Mouse (Mus musculus) lung, embryonic 15.5 days (tissue): ENCODE measurements around the gene Chrdl2. TPM values are rescaled to one million over a fixed set of nuclear protein-coding genes. Genes with fewer than 3 reads are reported as not detected.

Experiments
- ATAC-seq: fragments of 200-750 bp; cut with Nextera tagmentation; 2 replicates; pipeline ENCODE4 v1.8.0; 2017; ENCODE audit warnings: moderate number of reproducible peaks, borderline replicate concordance; ENCODE audit not compliant: low FRiP score, low TSS enrichment; ENCODE audit errors: extremely low read depth
- H3K27ac ChIP-seq: fragments of 300-500 bp; sonication (generic); 2 replicates; pipeline ENCODE4 v1.5.1; 2015; ENCODE audit warnings: moderate library complexity, mild to moderate bottlenecking, inconsistent platforms
- H3K27me3 ChIP-seq: fragments of 300-500 bp; sonication (generic); 2 replicates; pipeline ENCODE4 v1.6.1; 2015; ENCODE audit warnings: inconsistent platforms
- H3K36me3 ChIP-seq: fragments of 300-500 bp; sonication (generic); 2 replicates; pipeline ENCODE4 v1.6.1; 2015; ENCODE audit warnings: inconsistent platforms
- H3K4me1 ChIP-seq: fragments of 300-500 bp; sonication (generic); 2 replicates; pipeline ENCODE4 v1.6.1; 2015; ENCODE audit warnings: inconsistent platforms
- H3K4me2 ChIP-seq: fragments of 300-500 bp; sonication (generic); 2 replicates; pipeline ENCODE4 v1.6.1; 2015; ENCODE audit warnings: inconsistent platforms, mild to moderate bottlenecking, moderate library complexity
- H3K4me3 ChIP-seq: fragments of 300-500 bp; sonication (generic); 2 replicates; pipeline ENCODE4 v1.5.1; 2015; ENCODE audit warnings: mild to moderate bottlenecking, inconsistent platforms
- H3K9ac ChIP-seq: fragments of 300-500 bp; sonication (generic); 2 replicates; pipeline ENCODE4 v1.6.1; 2015; ENCODE audit warnings: inconsistent platforms
- H3K9me3 ChIP-seq: fragments of 300-500 bp; sonication (generic); 2 replicates; pipeline ENCODE4 v1.6.1; 2016; ENCODE audit warnings: inconsistent platforms
- WGBS: fragments of 180-500 bp; shearing (Covaris S2); methylation state at CpG from one replicate; pipeline ENCODE4 v1.1.7; 2015; 5-methylcytosine and 5-hydroxymethylcytosine counted together
- polyA plus RNA-seq: library from polyadenylated mRNA; unstranded; fragments of >200 nt; fragmentation: Nextera tagmentation; extraction: Ambion mirVana; gene quantifications from 2 replicates; pipeline ENCODE4 v1.2.1, GENCODE M21; 2015

Chrdl2 gene
- polyA plus RNA-seq, 1 experiment from 2014 or later = not detected

- Histone ChIP-seq H3K4me2 (no peak overlapping the region), H3K27me3 (no peaks in the 10 kb centered on the region; the same call in 1 of the 2 replicates), H3K27ac (no peak overlapping the region), H3K9ac (no peak overlapping the region), H3K9me3 (no peaks in the 10 kb centered on the region), H3K4me3 (no peak overlapping the region), H3K4me1 (no peaks in the 10 kb centered on the region), H3K36me3 (no peaks in the 10 kb centered on the region)
- no peak for ATAC-seq
- 63% methylated on average over 8 of the region's 8 CpGs for WGBS
Measured at GRCm38 (mm10) chr7:99990990-99991707, 14.8 kb upstream of the Chrdl2 start.

DNA sequence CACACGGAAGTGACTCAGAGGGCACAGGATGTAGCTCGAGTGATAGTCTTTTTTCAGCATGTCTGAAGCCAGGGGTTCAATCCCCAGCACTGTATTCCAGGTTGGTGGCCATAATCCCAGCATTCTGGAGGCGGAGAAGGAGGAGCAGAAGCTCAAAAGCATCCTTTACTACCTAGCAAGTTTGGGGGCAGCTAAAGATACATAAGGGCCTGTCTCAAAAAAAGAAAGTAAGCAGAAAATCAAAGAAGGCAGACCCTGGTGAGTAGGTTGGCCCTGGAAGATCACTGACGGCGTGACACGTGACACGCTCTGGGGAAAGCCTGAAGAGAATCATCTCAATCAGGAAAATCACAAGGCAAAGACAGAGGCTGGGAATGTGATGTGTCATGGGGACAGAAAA, 12.8 kb upstream of the Chrdl2 start:
- no peak for ATAC-seq
- 81% methylated on average over 7 of the region's 7 CpGs for WGBS
- Histone ChIP-seq H3K36me3 (no peaks in the 10 kb centered on the region), H3K27me3 (no peaks in the 10 kb centered on the region; the same call in 1 of the 2 replicates), H3K9me3 (no peaks in the 10 kb centered on the region), H3K27ac (no peak overlapping the region), H3K4me1 (no peaks in the 10 kb centered on the region), H3K4me2 (no peak overlapping the region), H3K9ac (no peak overlapping the region), H3K4me3 (no peak overlapping the region)

DNA sequence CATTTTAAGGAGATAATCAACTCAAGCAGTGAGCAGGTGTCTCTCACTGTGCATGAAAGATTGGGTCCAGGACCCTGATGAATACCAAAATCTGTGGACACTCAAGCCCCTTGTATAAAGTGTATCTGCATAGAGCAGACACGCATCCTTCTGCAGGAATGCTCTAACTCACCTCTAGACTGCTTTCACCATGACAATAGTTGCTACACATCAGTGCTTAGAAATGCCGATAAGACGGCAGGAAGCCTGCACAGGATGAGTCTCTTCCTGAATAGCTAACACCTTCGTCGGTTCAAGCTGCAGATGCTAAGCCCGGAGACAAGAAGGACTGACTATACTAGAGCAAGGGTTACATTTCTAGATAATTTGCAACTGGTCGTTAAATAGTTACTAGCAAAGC, 10.8 kb upstream of the Chrdl2 start:
- H3K4me2 ChIP-seq = no peak overlapping the region
- no peak overlapping the region for H3K4me3 ChIP-seq
- no peak overlapping the region for H3K27ac ChIP-seq
- no peak overlapping the region for H3K9ac ChIP-seq
- 64% methylated on average over 7 of the region's 7 CpGs for WGBS
- ATAC-seq = no peak
- no peaks in the 10 kb centered on the region for H3K36me3 ChIP-seq
- H3K9me3 ChIP-seq = no peaks in the 10 kb centered on the region
- H3K4me1 ChIP-seq = no peaks in the 10 kb centered on the region
- no peaks in the 10 kb centered on the region; the same call in 1 of the 2 replicates for H3K27me3 ChIP-seq

DNA sequence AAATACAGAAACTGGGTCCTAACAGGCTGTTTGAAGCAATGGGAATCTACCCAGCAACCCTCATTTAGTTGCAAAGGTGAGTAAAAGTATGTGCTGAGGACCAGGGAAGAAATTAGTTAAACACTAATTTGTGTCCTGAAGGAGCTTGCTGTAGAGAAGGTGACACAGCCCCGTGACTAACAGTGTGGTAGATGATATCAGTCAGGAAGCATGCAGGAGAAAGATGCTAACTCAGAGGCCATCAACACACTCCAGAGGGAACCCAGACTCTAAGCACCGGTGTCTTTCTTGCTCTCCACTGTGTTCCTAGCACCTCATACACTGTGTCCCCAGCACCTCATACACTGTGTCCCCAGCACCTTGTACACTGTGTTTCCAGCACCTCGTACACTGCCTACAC, 7.3 kb upstream of the Chrdl2 start:
- no peak overlapping the region for H3K4me3 ChIP-seq
- no peak overlapping the region for H3K27ac ChIP-seq
- no peaks in the 10 kb centered on the region for H3K36me3 ChIP-seq
- no peak overlapping the region for H3K4me2 ChIP-seq
- no peaks in the 10 kb centered on the region for H3K9me3 ChIP-seq
- 67% methylated on average over 3 of the region's 3 CpGs for WGBS
- H3K9ac ChIP-seq = no peak overlapping the region
- no peaks in the 10 kb centered on the region for H3K27me3 ChIP-seq
- no peaks in the 10 kb centered on the region for H3K4me1 ChIP-seq
- ATAC-seq = no peak

DNA sequence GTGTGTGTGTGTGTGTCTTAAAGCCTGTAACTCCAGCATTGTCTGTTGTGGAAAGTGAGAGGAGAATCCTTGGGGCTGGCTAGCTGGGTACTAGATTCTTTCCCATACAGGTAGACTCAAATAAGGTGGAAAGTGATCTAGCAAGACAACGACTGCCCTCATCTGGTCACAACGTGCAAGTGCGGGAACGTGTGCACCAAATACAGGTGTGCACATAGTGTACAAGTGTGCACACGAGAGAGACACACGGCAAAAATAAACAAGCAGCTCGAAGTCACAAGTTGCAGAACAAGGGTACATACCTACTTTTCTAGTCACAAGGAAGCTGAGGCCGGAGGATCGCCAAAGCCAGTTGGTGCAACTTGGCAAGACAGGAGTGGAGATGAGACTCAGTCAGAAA, 2.2 kb upstream of the Chrdl2 start:
- Histone ChIP-seq H3K9me3 (no peaks in the 10 kb centered on the region), H3K27me3 (peaks cover 50% of the 10 kb centered on the region), H3K4me1 (peaks cover 3% of the 10 kb centered on the region; the same call in 1 of the 2 replicates), H3K36me3 (no peaks in the 10 kb centered on the region), H3K27ac (no peak overlapping the region), H3K4me2 (no peak overlapping the region), H3K4me3 (no peak overlapping the region), H3K9ac (no peak overlapping the region)
- no peak for ATAC-seq
- WGBS = 45% methylated on average over 9 of the region's 9 CpGs

DNA sequence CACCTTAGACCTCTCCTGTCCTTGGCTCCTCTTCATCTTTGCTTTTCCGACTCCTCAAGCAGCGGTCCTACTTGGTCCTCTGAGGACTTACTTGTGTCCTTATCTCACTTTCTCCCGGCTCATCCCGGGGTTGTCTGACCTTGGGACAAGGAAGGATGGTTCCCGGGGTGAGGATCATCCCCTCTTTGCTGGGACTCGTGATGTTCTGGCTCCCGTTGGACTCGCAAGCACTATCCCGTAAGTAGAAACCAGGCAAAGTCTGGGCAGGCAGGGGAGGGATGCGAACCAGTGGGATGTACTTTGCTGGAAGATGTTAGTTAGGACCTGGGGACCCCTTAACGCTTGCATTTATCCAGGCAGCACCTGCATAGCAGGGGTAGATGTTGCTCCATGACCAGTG, 439 bp downstream of the Chrdl2 start:
- Histone ChIP-seq H3K36me3 (no peaks in the 10 kb centered on the region), H3K4me3 (no peak overlapping the region), H3K27ac (no peak overlapping the region), H3K4me1 (peaks cover 3% of the 10 kb centered on the region; the same call in 1 of the 2 replicates), H3K9ac (no peak overlapping the region), H3K4me2 (peak overlapping the region; percentile 89), H3K27me3 (peaks cover 70% of the 10 kb centered on the region), H3K9me3 (no peaks in the 10 kb centered on the region)
- ATAC-seq = no peak
- 5% methylated on average over 11 of the region's 11 CpGs for WGBS

GRCm38 (mm10) chr7:100008765-100009164, 2.8 kb downstream of the Chrdl2 start:
- H3K4me1 ChIP-seq = peaks cover 3% of the 10 kb centered on the region; the same call in 1 of the 2 replicates
- no peaks in the 10 kb centered on the region for H3K36me3 ChIP-seq
- no peaks in the 10 kb centered on the region for H3K9me3 ChIP-seq
- H3K4me2 ChIP-seq = no peak overlapping the region
- H3K27me3 ChIP-seq = peaks cover 70% of the 10 kb centered on the region
- H3K4me3 ChIP-seq = no peak overlapping the region
- 84% methylated on average over 4 of the region's 4 CpGs for WGBS
- no peak overlapping the region for H3K27ac ChIP-seq
- no peak for ATAC-seq
- no peak overlapping the region for H3K9ac ChIP-seq

DNA sequence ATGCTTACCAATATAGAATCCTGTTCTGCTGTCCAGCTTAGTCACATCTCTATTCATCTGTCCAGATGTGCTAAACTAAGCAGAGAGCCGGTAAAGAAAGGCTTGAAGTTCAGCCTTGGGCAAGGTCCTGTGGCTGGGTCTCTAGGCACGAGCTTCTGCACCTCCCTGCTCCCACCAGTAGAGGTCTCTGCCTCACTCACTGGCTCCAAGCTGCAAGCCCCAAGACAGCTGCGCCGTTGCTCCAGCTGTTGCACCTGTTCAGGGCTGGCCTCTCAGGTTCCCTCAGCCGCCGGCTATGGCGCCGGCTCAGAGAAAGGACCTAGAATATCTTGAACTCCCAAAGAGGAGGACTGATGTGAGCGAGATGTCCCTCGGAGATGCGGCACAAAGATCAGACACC, 3.7 kb downstream of the Chrdl2 start:
- Histone ChIP-seq H3K4me3 (no peak overlapping the region), H3K27me3 (peaks cover 61% of the 10 kb centered on the region), H3K4me2 (no peak overlapping the region), H3K27ac (no peak overlapping the region), H3K4me1 (peaks cover 3% of the 10 kb centered on the region; the same call in 1 of the 2 replicates), H3K36me3 (no peaks in the 10 kb centered on the region), H3K9me3 (no peaks in the 10 kb centered on the region), H3K9ac (no peak overlapping the region)
- WGBS = 12% methylated on average over 11 of the region's 11 CpGs
- ATAC-seq = no peak

- Histone ChIP-seq H3K36me3 (no peaks in the 10 kb centered on the region), H3K9ac (no peak overlapping the region), H3K27me3 (peaks cover 50% of the 10 kb centered on the region), H3K4me3 (no peak overlapping the region), H3K9me3 (no peaks in the 10 kb centered on the region), H3K4me2 (no peak overlapping the region), H3K4me1 (peaks cover 1% of the 10 kb centered on the region; the same call in 1 of the 2 replicates), H3K27ac (no peak overlapping the region)
- WGBS = 44% methylated on average over 5 of the region's 5 CpGs
- ATAC-seq = no peak
Measured at GRCm38 (mm10) chr7:100010711-100011110, 4.7 kb downstream of the Chrdl2 start.

DNA sequence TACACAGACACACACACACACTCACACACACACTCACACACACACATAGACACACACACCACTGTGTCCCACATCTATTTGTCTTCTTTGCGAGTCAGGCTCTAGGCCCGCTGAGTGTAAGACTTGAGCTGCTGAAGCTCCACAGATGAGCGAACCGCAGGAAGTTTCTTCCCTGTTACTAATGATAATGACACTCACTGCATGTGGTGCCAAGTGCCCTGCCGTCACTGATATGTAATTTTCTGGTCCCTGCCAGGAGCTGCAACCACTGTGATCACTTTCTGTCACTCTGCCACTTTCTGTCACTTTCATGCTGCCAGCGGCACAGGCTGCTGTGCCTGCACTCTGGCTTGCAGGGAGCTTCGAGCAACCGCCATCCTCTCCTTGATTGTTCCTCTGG, 6.1 kb downstream of the Chrdl2 start:
- Histone ChIP-seq H3K9me3 (no peaks in the 10 kb centered on the region), H3K4me1 (no peaks in the 10 kb centered on the region), H3K9ac (no peak overlapping the region), H3K36me3 (no peaks in the 10 kb centered on the region), H3K4me2 (no peak overlapping the region), H3K27me3 (peaks cover 37% of the 10 kb centered on the region), H3K4me3 (no peak overlapping the region), H3K27ac (no peak overlapping the region)
- ATAC-seq = no peak
- 40% methylated on average over 8 of the region's 8 CpGs for WGBS

DNA sequence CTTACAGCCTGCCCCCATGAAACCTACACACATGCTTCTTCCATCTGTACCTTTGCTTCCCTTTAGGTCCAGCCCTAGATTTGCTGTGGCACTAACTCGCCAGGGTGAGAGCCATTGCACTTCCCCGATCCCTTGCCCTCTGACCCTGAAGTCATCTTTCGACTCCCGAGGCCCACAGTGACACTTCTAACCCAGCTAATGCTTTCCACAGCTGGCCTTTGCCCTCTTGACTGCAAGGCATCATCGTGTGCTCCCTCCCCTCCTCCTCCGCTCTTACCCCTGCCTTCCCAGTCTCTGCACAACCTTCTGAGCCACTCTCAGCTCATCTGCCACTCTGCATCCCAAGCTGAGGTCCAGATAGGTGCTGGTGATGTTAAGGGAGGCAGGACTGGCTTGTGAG, 6.5 kb downstream of the Chrdl2 start:
- H3K27me3 ChIP-seq = peaks cover 33% of the 10 kb centered on the region
- H3K9ac ChIP-seq = no peak overlapping the region
- no peak overlapping the region for H3K4me2 ChIP-seq
- no peaks in the 10 kb centered on the region for H3K36me3 ChIP-seq
- no peak overlapping the region for H3K4me3 ChIP-seq
- 31% methylated on average over 6 of the region's 6 CpGs for WGBS
- H3K27ac ChIP-seq = no peak overlapping the region
- ATAC-seq = no peak
- H3K4me1 ChIP-seq = no peaks in the 10 kb centered on the region
- H3K9me3 ChIP-seq = no peaks in the 10 kb centered on the region

DNA sequence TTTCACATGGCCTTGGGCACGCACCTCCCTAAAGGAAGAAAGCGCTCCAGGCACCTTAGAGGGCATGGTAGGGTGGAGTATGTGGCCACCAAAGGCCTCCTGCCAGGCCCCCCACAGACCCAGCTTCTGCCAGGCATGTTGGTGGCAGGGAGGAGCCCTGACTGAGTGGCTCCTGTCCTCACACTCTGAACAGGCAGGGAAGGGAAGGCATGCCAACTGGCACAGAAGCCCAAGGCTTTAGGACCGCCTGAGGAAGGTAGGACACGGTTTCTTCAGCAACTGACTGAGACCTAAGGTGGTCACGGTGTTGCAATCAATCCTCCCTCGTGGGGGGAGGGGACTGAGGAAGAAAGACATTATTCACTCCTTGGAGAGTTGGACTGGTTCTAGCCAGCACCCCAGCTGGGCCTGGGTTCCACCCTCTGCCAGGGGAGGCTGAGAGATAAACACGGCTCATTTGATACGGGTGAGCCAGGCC, 8.2 kb downstream of the Chrdl2 start:
- H3K4me2 ChIP-seq = no peak overlapping the region
- H3K27me3 ChIP-seq = peaks cover 16% of the 10 kb centered on the region
- no peaks in the 10 kb centered on the region for H3K9me3 ChIP-seq
- no peak overlapping the region for H3K4me3 ChIP-seq
- no peak overlapping the region for H3K27ac ChIP-seq
- 52% methylated on average over 8 of the region's 8 CpGs for WGBS
- H3K36me3 ChIP-seq = no peaks in the 10 kb centered on the region
- no peak for ATAC-seq
- H3K4me1 ChIP-seq = no peaks in the 10 kb centered on the region
- no peak overlapping the region for H3K9ac ChIP-seq
